Mouse (Mus musculus): ENCODE results near the gene Rbmxl2. TPM values are rescaled to one million over a fixed set of nuclear protein-coding genes. Genes with fewer than 3 reads are reported as not detected.

Rbmxl2 gene
- not detected in 3 replicates for total RNA-seq (2017)

GRCm38 (mm10) chr7:107209204-107209860 is at the start of gene Rbmxl2:
Gene Rbmxl2, plus strand, starts transcription at chr7:107209445.
- no peak for ATAC-seq (replicated peaks; ENCODE audit: insufficient number of reproducible peaks, low FRiP score, low TSS enrichment, poor library complexity, severe bottlenecking)

- no peak for ATAC-seq (replicated peaks; ENCODE audit: insufficient number of reproducible peaks, low FRiP score, low TSS enrichment, poor library complexity, severe bottlenecking)
Observed at GRCm38 (mm10) chr7:107166690-107167089, 42.6 kb upstream of the Rbmxl2 start, which contains the start of gene Nlrp14. Gene Nlrp14, plus strand, starts transcription at chr7:107166990.

- no peak for ATAC-seq (replicated peaks; ENCODE audit: insufficient number of reproducible peaks, low FRiP score, low TSS enrichment, poor library complexity, severe bottlenecking)
Observed at GRCm38 (mm10) chr7:107180406-107180805, 28.8 kb upstream of the Rbmxl2 start.

DNA sequence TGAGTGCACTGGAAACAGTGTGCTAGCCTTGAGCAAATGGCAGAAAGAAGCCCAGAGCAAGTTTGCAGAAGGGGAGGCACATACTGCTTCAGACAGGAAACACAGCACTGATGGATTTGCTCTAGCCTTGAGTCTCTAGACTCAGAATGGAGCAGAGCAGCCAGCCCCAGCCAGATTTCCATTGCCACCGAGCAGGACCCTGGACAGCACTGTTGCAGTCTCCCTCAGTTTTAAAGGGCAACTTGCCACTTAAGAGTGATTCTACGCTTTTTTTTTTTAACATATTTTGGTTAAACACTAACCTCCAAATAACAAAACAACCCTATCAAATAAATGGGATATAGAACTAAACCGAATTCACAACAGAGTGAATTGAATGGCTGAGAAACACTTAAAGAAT is 7.4 kb upstream of the Rbmxl2 start:
- ATAC-seq (replicated peaks; ENCODE audit: insufficient number of reproducible peaks, low FRiP score, low TSS enrichment, poor library complexity, severe bottlenecking): no peak

GRCm38 (mm10) chr7:107207843-107208242 is 1.4 kb upstream of the Rbmxl2 start:
- no peak for ATAC-seq (replicated peaks; ENCODE audit: insufficient number of reproducible peaks, low FRiP score, low TSS enrichment, poor library complexity, severe bottlenecking)

DNA sequence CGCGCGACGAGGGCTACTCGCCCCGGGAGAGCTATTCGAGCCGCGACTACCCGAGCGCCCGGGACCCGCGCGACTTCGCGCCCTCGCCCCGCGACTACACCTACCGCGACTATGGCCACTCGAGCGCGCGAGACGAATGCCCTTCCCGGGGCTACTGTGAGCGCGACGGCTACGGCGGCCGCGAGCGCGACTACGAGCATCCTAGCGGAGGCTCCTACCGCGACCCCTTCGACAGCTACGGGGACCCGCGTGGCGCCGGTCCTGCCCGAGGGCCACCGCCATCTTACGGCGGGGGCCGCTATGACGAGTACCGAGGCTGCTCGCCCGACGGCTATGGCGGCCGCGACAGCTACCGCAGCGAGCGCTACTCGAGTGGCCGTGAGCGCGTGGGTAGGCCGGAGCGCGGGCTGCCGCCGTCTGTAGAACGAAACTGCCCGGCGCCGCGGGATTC is 906 bp downstream of the Rbmxl2 start:
- ATAC-seq (replicated peaks; ENCODE audit: insufficient number of reproducible peaks, low FRiP score, low TSS enrichment, poor library complexity, severe bottlenecking): no peak

DNA sequence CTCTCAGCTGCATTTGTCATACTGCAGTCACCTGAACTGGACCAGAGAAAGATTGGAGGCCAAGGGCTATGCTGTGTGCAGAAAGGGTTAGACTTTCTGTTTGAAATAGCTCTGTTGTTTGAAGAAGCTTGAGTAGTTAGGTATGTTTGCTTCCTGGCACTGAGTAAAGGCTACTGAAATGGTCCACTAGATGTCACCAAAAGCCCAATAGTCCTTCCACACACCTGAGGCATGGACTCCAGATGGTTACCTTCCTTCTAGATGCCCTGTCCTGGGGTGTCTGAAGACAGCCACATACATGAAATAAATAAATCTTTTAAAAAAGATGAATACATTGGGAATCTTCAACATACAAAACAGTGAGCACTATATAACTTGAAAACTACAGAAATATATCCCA is 6.5 kb downstream of the Rbmxl2 start:
- no peak for ATAC-seq (replicated peaks; ENCODE audit: insufficient number of reproducible peaks, low FRiP score, low TSS enrichment, poor library complexity, severe bottlenecking)

- no peak for ATAC-seq (replicated peaks; ENCODE audit: insufficient number of reproducible peaks, low FRiP score, low TSS enrichment, poor library complexity, severe bottlenecking)
Observed at GRCm38 (mm10) chr7:107216845-107217244, 7.6 kb downstream of the Rbmxl2 start.

DNA sequence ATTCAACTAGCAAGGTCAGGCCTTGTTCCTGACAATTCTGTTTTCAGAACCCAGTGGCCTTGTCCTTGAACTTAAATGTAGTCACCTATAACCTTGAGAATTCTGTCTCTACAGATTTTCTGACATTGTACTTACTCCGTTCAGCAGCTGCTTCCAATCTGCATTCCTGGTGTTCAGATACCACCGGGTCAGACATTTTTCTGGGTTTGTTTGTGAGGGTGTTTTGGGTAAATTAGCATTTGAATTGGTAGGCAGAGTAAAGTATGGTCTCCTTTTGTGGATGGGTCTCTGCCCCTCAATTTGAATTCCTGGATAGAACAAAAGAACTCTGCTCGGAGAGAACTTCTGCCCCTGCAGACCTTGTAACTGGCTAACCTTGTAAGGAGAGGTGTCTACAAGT is 27.6 kb downstream of the Rbmxl2 start:
- ATAC-seq (replicated peaks; ENCODE audit: insufficient number of reproducible peaks, low FRiP score, low TSS enrichment, poor library complexity, severe bottlenecking): no peak

DNA sequence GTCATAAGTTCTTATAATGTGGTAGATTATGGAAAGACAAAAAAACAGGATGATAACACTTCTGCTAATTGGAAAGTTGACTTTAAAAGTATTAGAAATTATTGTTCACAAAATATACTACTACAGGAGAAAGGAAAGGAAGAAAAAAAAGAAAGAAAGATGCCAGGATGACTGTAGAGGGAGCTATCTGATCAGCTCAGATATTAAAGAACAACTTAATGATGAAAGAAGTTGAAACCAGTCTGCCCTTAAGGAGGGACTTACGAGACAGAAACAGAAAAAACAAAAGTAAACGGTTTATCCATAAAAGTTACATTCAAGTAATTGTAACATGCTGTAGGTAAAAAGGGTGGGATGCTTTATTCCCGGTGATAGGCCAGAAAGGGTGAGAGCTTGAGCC is 28.3 kb downstream of the Rbmxl2 start:
- ATAC-seq (replicated peaks; ENCODE audit: insufficient number of reproducible peaks, low FRiP score, low TSS enrichment, poor library complexity, severe bottlenecking): no peak

DNA sequence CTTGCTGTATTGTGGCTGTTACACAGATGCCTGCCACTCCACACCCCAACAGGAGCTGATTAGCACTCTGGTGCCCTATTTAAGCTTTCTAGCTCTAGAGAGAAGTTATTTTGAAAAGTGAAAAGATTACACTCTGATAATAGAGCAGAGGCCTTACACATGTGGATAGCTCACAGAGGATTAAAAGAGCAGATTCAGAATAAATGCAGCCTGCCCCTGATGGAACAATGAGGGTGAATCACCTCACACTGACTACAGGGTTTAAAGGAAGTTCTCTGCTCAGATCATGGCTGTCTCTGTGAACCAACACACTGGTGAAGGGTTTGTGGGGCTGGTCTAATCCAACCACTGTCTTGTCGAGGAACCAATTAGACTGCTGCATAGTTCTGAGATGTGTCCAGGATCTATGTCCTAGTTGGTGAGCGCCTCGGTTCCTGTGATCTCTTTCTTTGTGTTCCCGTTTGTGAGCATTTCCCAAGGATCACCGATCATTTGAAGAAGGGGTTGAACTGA is 32.2 kb downstream of the Rbmxl2 start:
- ATAC-seq (replicated peaks; ENCODE audit: insufficient number of reproducible peaks, low FRiP score, low TSS enrichment, poor library complexity, severe bottlenecking): no peak

- no peak for ATAC-seq (replicated peaks; ENCODE audit: insufficient number of reproducible peaks, low FRiP score, low TSS enrichment, poor library complexity, severe bottlenecking)
Observed at GRCm38 (mm10) chr7:107250211-107250985, 41.2 kb downstream of the Rbmxl2 start.

- ATAC-seq (replicated peaks; ENCODE audit: insufficient number of reproducible peaks, low FRiP score, low TSS enrichment, poor library complexity, severe bottlenecking): no peak
Observed at GRCm38 (mm10) chr7:107253355-107253754, 44.1 kb downstream of the Rbmxl2 start.

DNA sequence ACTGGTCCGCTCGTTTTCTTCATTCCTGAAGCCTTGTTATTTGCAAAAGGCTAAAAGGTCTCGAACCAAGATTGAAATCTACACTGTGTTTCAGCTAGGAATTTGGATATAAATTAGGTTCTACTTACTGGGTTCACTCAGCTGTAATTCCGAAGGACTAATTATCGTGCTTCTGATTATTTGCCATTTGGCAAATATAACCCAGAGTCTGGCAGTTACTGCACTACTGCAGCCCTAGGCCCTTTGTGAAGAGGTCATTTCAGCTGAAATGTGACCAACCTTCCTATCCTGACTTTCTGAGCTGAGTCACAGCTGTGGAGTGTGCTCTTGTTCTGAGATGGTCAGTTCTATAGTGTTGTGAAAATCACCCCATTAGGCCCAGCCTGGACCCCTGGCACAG is 50.7 kb downstream of the Rbmxl2 start:
- ATAC-seq (replicated peaks; ENCODE audit: insufficient number of reproducible peaks, low FRiP score, low TSS enrichment, poor library complexity, severe bottlenecking): no peak

Other genes starting within 250 kb of the Rbmxl2 start
- gene Olfr6, start 245.5 kb upstream of the Rbmxl2 start, total RNA-seq (2017): not detected in 3 replicates
- gene Olfr711, start 234.0 kb upstream of the Rbmxl2 start, total RNA-seq (2017): not detected in 3 replicates
- not detected in 3 replicates for gene Olfr2, start 203.4 kb upstream of the Rbmxl2 start, total RNA-seq (2017)
- not detected in 3 replicates for gene Olfr713, start 178.3 kb upstream of the Rbmxl2 start, total RNA-seq (2017)
- not detected in 3 replicates for gene Olfr714, start 138.5 kb upstream of the Rbmxl2 start, total RNA-seq (2017)
- gene Olfr17, start 116.2 kb upstream of the Rbmxl2 start, total RNA-seq (2017): not detected in 3 replicates
- not detected in 3 replicates for gene Olfr715b, start 99.1 kb upstream of the Rbmxl2 start, total RNA-seq (2017)
- not detected in 3 replicates for gene Olfr715, start 78.4 kb upstream of the Rbmxl2 start, total RNA-seq (2017)
- gene Olfr716, start 71.1 kb upstream of the Rbmxl2 start, total RNA-seq (2017): not detected in 3 replicates
- not detected in 3 replicates for gene Nlrp14, start 42.5 kb upstream of the Rbmxl2 start, total RNA-seq (2017)
- gene Syt9, start 161.3 kb downstream of the Rbmxl2 start, total RNA-seq (2017): not detected in 3 replicates

All from monocyte, adult 5-6 weeks (primary cell).